Mouse (Mus musculus) lung, embryonic 15.5 days (tissue): ENCODE measurements at regions not wholly inside any gene's neighbourhood (a gene's known extent, or its start where the extent isn't known, plus 50 kb on each side); places are given as distances from the start of the nearest gene placed in this dataset.

Experiments
- ATAC-seq: fragments of 200-750 bp; cut with Nextera tagmentation; 2 replicates; pipeline ENCODE4 v1.8.0; 2017; ENCODE audit warnings: moderate number of reproducible peaks, borderline replicate concordance; ENCODE audit not compliant: low FRiP score, low TSS enrichment; ENCODE audit errors: extremely low read depth
- H3K27ac ChIP-seq: fragments of 300-500 bp; sonication (generic); 2 replicates; pipeline ENCODE4 v1.5.1; 2015; ENCODE audit warnings: moderate library complexity, mild to moderate bottlenecking, inconsistent platforms
- H3K27me3 ChIP-seq: fragments of 300-500 bp; sonication (generic); 2 replicates; pipeline ENCODE4 v1.6.1; 2015; ENCODE audit warnings: inconsistent platforms
- H3K36me3 ChIP-seq: fragments of 300-500 bp; sonication (generic); 2 replicates; pipeline ENCODE4 v1.6.1; 2015; ENCODE audit warnings: inconsistent platforms
- H3K4me1 ChIP-seq: fragments of 300-500 bp; sonication (generic); 2 replicates; pipeline ENCODE4 v1.6.1; 2015; ENCODE audit warnings: inconsistent platforms
- H3K4me2 ChIP-seq: fragments of 300-500 bp; sonication (generic); 2 replicates; pipeline ENCODE4 v1.6.1; 2015; ENCODE audit warnings: inconsistent platforms, mild to moderate bottlenecking, moderate library complexity
- H3K4me3 ChIP-seq: fragments of 300-500 bp; sonication (generic); 2 replicates; pipeline ENCODE4 v1.5.1; 2015; ENCODE audit warnings: mild to moderate bottlenecking, inconsistent platforms
- H3K9ac ChIP-seq: fragments of 300-500 bp; sonication (generic); 2 replicates; pipeline ENCODE4 v1.6.1; 2015; ENCODE audit warnings: inconsistent platforms
- H3K9me3 ChIP-seq: fragments of 300-500 bp; sonication (generic); 2 replicates; pipeline ENCODE4 v1.6.1; 2016; ENCODE audit warnings: inconsistent platforms
- WGBS: fragments of 180-500 bp; shearing (Covaris S2); methylation state at CpG from one replicate; pipeline ENCODE4 v1.1.7; 2015; 5-methylcytosine and 5-hydroxymethylcytosine counted together

DNA sequence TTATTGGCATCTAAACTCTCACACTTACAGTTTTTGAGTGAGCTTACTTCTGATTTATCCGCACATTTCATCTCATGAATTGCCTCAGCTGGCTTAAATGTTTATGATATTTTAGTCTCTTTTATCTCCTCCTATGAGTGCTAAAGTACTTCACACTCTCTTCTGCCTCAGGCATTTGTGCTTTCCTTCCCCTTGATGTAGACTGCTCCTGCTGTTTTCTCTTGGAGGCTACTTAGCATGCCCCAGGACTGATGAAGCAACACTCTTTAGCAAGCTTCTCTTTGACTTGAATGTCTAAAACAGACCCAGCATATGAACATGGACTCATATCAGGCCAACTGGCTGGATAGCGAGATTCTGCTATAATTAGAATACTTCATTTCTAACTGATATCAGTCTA lies 882.8 kb downstream of the Tecrl start:
- H3K9me3 ChIP-seq: no peaks in the 10 kb centered on the region
- H3K27me3 ChIP-seq: no peaks in the 10 kb centered on the region
- no peak overlapping the region for H3K4me2 ChIP-seq
- WGBS: 55% methylated on average over 2 of the region's 2 CpGs
- no peak overlapping the region for H3K27ac ChIP-seq
- no peak for ATAC-seq
- no peaks in the 10 kb centered on the region for H3K36me3 ChIP-seq
- H3K4me3 ChIP-seq: no peak overlapping the region
- no peaks in the 10 kb centered on the region for H3K4me1 ChIP-seq
- H3K9ac ChIP-seq: no peak overlapping the region

GRCm38 (mm10) chr5:82464272-82464671 lies 890.7 kb downstream of the Tecrl start:
- WGBS: 88% methylated on average over 2 of the region's 2 CpGs
- H3K9me3 ChIP-seq: no peaks in the 10 kb centered on the region
- no peaks in the 10 kb centered on the region for H3K36me3 ChIP-seq
- no peak for ATAC-seq
- H3K4me2 ChIP-seq: no peak overlapping the region
- no peak overlapping the region for H3K4me3 ChIP-seq
- H3K27ac ChIP-seq: no peak overlapping the region
- no peaks in the 10 kb centered on the region for H3K27me3 ChIP-seq
- no peak overlapping the region for H3K9ac ChIP-seq
- no peaks in the 10 kb centered on the region for H3K4me1 ChIP-seq

GRCm38 (mm10) chr5:82441288-82441687 lies 913.7 kb downstream of the Tecrl start:
- Histone ChIP-seq H3K4me1 (no peaks in the 10 kb centered on the region), H3K9ac (no peak overlapping the region), H3K36me3 (no peaks in the 10 kb centered on the region), H3K4me3 (no peak overlapping the region), H3K27ac (no peak overlapping the region), H3K4me2 (no peak overlapping the region), H3K27me3 (no peaks in the 10 kb centered on the region), H3K9me3 (no peaks in the 10 kb centered on the region)
- ATAC-seq: no peak
- 65% methylated on average over 4 of the region's 4 CpGs for WGBS

DNA sequence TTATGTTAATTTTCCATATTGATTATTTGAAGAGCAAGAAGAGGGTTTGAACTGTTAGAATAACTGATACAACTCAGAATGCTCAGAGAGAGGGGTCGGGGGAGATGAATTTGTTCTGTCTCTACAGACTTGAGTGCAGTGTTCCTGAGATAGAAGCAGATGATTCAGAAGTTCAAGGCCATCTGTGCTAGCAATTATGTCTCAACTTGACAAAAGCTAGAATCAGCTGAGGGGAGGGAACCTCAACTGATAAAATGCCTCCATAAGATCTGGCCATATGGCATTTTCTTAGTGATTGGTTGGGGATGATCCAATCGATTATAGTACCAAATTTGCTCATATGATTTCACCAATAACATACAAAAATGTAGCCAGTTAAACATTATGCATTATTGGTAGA lies 914.9 kb downstream of the Tecrl start:
- Histone ChIP-seq H3K4me1 (no peaks in the 10 kb centered on the region), H3K9ac (no peak overlapping the region), H3K27ac (no peak overlapping the region), H3K4me3 (no peak overlapping the region), H3K27me3 (no peaks in the 10 kb centered on the region), H3K36me3 (no peaks in the 10 kb centered on the region), H3K4me2 (no peak overlapping the region), H3K9me3 (no peaks in the 10 kb centered on the region)
- 70% methylated on average over 2 of the region's 2 CpGs for WGBS
- ATAC-seq: no peak

- Histone ChIP-seq H3K4me1 (no peaks in the 10 kb centered on the region), H3K9me3 (no peaks in the 10 kb centered on the region), H3K27ac (no peak overlapping the region), H3K4me2 (no peak overlapping the region), H3K9ac (no peak overlapping the region), H3K36me3 (no peaks in the 10 kb centered on the region), H3K4me3 (no peak overlapping the region), H3K27me3 (no peaks in the 10 kb centered on the region)
- no peak for ATAC-seq
Observed at GRCm38 (mm10) chr5:82420396-82420795, 934.6 kb downstream of the Tecrl start.

GRCm38 (mm10) chr5:82396632-82397234 lies 958.3 kb downstream of the Tecrl start:
- no peak overlapping the region for H3K4me2 ChIP-seq
- WGBS: 60% methylated on average over 5 of the region's 5 CpGs
- H3K4me1 ChIP-seq: no peaks in the 10 kb centered on the region
- no peaks in the 10 kb centered on the region for H3K27me3 ChIP-seq
- no peak overlapping the region for H3K27ac ChIP-seq
- H3K36me3 ChIP-seq: no peaks in the 10 kb centered on the region
- H3K4me3 ChIP-seq: no peak overlapping the region
- H3K9ac ChIP-seq: no peak overlapping the region
- no peak for ATAC-seq
- H3K9me3 ChIP-seq: no peaks in the 10 kb centered on the region

- Histone ChIP-seq H3K4me2 (no peak overlapping the region), H3K4me1 (no peaks in the 10 kb centered on the region), H3K36me3 (no peaks in the 10 kb centered on the region), H3K9ac (no peak overlapping the region), H3K4me3 (no peak overlapping the region), H3K27ac (no peak overlapping the region), H3K27me3 (no peaks in the 10 kb centered on the region), H3K9me3 (no peaks in the 10 kb centered on the region)
- 53% methylated on average over 3 of the region's 3 CpGs for WGBS
- no peak for ATAC-seq
Observed at GRCm38 (mm10) chr5:82361624-82362023, 993.4 kb downstream of the Tecrl start.

DNA sequence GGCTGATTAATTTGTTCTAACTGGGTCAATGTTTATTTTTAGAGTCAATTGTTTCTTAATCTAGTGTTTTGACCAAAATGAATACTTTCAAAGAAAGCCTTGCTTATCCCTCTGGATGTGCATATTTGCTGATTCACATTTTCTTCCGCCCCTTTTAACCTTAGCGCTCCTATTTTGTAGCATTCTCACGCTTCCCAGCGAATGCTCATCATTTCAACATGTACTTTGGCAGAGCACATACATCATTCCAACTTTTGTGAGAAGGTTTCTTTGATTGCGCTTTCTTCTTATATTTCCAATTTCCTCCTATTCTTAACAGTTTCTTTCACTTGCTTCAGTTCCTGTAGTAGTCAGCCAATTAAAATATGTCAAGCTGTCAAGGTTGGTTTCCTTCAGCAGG lies 998.7 kb downstream of the Tecrl start:
- no peaks in the 10 kb centered on the region for H3K27me3 ChIP-seq
- H3K4me3 ChIP-seq: no peak overlapping the region
- no peak for ATAC-seq
- H3K27ac ChIP-seq: no peak overlapping the region
- H3K4me2 ChIP-seq: no peak overlapping the region
- H3K36me3 ChIP-seq: no peaks in the 10 kb centered on the region
- no peaks in the 10 kb centered on the region for H3K9me3 ChIP-seq
- no peak overlapping the region for H3K9ac ChIP-seq
- WGBS: 81% methylated on average over 5 of the region's 5 CpGs
- no peaks in the 10 kb centered on the region for H3K4me1 ChIP-seq

DNA sequence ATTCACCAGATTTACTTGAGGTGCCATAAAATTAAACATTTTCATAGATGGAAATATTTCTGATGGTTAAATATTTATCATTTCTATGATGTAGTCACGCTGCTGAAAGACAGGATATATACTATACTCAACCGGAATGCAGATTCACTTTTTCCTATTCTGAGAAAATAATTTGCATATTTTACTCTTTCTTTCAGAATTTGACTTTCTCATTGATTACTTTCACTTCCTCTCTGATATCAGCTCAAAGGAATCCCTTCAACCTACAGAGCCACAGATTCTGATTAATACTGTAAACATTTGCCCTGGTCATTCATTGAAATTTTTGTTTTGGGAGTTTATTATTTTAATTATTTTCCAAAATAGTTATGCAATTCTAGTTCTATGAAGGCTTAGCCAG lies 1003.9 kb downstream of the Tecrl start:
- H3K9me3 ChIP-seq: no peaks in the 10 kb centered on the region
- WGBS: 77% methylated on average over 2 of the region's 2 CpGs
- ATAC-seq: no peak
- no peak overlapping the region for H3K4me3 ChIP-seq
- no peaks in the 10 kb centered on the region for H3K36me3 ChIP-seq
- no peak overlapping the region for H3K9ac ChIP-seq
- no peaks in the 10 kb centered on the region for H3K27me3 ChIP-seq
- H3K4me1 ChIP-seq: no peaks in the 10 kb centered on the region
- no peak overlapping the region for H3K27ac ChIP-seq
- H3K4me2 ChIP-seq: no peak overlapping the region

GRCm38 (mm10) chr5:82346672-82347071 lies 1008.3 kb downstream of the Tecrl start:
- H3K36me3 ChIP-seq: no peaks in the 10 kb centered on the region
- H3K4me2 ChIP-seq: 0 out of 2 replicates have a peak overlapping the region, but pooled peaks have one; percentile 21
- H3K4me1 ChIP-seq: no peaks in the 10 kb centered on the region
- no peak; the same call in 1 of the 2 replicates for ATAC-seq
- H3K9me3 ChIP-seq: no peaks in the 10 kb centered on the region
- no peaks in the 10 kb centered on the region for H3K27me3 ChIP-seq
- WGBS: 5% methylated on average over 7 of the region's 7 CpGs
- no peak overlapping the region for H3K4me3 ChIP-seq
- no peak overlapping the region for H3K27ac ChIP-seq
- no peak overlapping the region for H3K9ac ChIP-seq

- H3K9me3 ChIP-seq: no peaks in the 10 kb centered on the region
- no peak overlapping the region for H3K4me2 ChIP-seq
- no peak overlapping the region for H3K4me3 ChIP-seq
- no peak for ATAC-seq
- no peaks in the 10 kb centered on the region for H3K36me3 ChIP-seq
- no peak overlapping the region for H3K27ac ChIP-seq
- no peaks in the 10 kb centered on the region for H3K4me1 ChIP-seq
- H3K27me3 ChIP-seq: no peaks in the 10 kb centered on the region
- WGBS: 70% methylated on average over 4 of the region's 4 CpGs
- H3K9ac ChIP-seq: no peak overlapping the region
Observed at GRCm38 (mm10) chr5:82324354-82324753, 1030.6 kb downstream of the Tecrl start.

DNA sequence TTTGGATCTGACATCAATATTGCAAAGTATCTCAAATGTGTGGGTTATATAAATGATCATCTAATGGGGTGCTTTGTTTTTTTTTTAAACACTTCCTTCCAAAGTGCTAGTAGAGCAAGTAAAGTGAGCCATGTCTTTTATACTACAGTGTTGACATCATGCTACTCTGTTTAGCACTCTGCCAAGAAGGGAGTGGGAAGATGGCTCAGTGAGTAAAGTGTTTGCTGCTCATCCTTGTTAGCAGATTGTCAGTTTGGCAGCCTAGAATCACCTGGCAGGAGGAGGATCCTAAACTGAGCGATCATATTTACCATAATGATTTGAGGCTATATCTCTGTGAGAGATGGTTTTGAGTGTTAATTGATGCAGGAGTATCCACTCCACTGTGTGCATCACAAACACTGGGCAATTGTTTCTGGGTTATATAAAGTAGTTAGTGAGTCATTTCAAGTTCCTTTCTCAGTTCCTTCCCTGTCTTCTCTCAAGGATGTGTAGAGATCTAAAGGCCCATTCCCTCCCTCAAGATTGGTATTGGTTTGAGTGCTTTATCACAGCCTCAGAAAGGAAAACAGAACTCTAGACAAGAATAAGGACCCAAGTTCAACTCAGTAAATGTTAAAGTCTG lies 1035.2 kb downstream of the Tecrl start:
- no peaks in the 10 kb centered on the region for H3K27me3 ChIP-seq
- H3K4me1 ChIP-seq: no peaks in the 10 kb centered on the region
- WGBS: 70% methylated on average over 1 of the region's 1 CpGs
- no peak overlapping the region for H3K4me3 ChIP-seq
- no peak overlapping the region for H3K4me2 ChIP-seq
- no peak overlapping the region for H3K27ac ChIP-seq
- H3K36me3 ChIP-seq: no peaks in the 10 kb centered on the region
- H3K9ac ChIP-seq: no peak overlapping the region
- no peaks in the 10 kb centered on the region for H3K9me3 ChIP-seq
- no peak for ATAC-seq

DNA sequence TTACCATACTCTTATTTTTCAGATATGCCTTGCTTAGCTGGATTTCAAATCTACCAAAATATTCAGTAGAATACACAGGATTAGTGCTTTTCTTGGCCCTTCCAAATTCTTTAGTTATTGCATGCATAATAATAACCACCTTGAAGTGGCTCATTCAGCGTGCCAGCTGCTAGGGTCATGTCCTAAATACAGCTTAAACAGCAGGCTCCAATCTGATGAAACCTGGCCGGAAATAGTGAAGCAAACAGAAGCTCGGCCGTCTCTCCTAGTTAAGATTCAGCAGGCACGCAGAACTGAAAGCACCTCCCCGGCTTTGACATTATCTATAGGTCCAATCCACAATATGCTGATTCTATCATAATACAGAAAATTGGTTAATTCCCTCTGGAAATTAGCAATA lies 1042.9 kb downstream of the Tecrl start:
- no peaks in the 10 kb centered on the region for H3K9me3 ChIP-seq
- no peak overlapping the region for H3K4me3 ChIP-seq
- 27% methylated on average over 6 of the region's 6 CpGs for WGBS
- H3K27ac ChIP-seq: no peak overlapping the region
- no peaks in the 10 kb centered on the region for H3K4me1 ChIP-seq
- no peaks in the 10 kb centered on the region for H3K36me3 ChIP-seq
- no peaks in the 10 kb centered on the region for H3K27me3 ChIP-seq
- H3K9ac ChIP-seq: no peak overlapping the region
- no peak overlapping the region for H3K4me2 ChIP-seq
- no peak for ATAC-seq
